Mouse (Mus musculus) G1E-ER4 (cell line): ENCODE measurements around the gene 6030468B19Rik. TPM values are rescaled to one million over a fixed set of nuclear protein-coding genes. Genes with fewer than 3 reads are reported as not detected.
A peak's percentile ranks its signal among the peaks of the same experiment; 100 is the strongest.

Experiments
- GATA1 ChIP-seq: IDR thresholded peaks from one replicate; pipeline ENCODE4 v1.8.0; 2012; ENCODE audit warnings: low read length, inconsistent platforms
- polyA plus RNA-seq: library from polyadenylated mRNA; stranded (reverse); fragments of >175 nt; gene quantifications from 2 replicates; pipeline ENCODE4 v1.2.3, GENCODE M21; 2012

The 6030468B19Rik gene
- polyA plus RNA-seq, 1 experiment: 31.1 TPM

DNA sequence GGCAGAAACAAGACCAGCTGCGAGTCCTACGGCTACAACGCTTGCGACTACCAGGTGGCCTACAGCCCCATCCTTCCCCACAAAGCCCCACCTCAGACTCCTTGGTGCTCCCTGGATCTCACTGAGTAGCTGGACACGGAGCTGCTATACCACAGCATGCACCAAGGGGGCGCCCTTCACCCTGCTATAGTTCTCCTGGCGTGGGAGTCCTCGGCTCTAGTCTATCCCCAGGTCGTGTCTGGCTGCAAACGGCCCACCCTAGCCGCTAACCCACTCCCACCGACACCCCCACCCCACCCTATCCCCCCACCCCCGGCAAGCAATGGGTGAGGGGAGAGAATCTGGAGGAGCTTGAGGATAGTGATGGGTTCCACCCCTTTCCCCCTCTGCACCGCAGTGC, 7.2 kb upstream of the 6030468B19Rik start:
- no peak for TF ChIP-seq GATA1

- TF ChIP-seq GATA1: no peak
These were observed 6.6 kb upstream of the 6030468B19Rik start for GRCm38 (mm10) chr11:117790703-117791440.

GRCm38 (mm10) chr11:117791441-117791761, 6.1 kb upstream of the 6030468B19Rik start:
- no peak for TF ChIP-seq GATA1

DNA sequence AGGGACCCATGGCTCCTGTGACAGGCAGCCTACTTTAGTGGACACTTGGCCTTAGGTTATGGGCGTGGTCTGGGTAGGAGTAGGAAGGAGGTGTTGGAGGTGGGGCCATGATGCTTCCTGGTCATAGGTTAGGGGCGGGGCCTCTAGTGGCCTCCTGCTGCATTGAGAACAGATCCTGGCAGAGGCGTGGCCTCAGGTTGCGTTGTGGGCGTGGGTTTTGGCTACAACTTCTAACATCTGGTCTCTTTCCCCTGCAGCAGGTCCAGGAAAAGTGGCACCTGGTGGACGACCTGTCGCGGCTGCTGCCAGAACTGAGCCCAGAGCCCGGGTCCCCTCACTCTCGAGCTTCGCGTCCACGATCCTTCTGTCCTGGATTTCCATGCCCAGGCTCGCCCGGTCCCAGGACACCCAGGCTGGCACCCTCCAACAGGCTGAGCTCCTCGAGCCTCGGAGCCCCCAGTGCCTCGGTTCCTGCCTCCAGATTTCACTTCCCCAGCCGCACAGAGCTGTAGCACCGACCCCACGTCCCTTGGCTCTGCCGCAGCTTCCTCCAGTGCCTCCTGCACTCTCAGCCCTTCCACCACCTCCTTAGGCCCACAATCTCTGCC, 5.1 kb upstream of the 6030468B19Rik start:
- TF ChIP-seq GATA1: no peak

DNA sequence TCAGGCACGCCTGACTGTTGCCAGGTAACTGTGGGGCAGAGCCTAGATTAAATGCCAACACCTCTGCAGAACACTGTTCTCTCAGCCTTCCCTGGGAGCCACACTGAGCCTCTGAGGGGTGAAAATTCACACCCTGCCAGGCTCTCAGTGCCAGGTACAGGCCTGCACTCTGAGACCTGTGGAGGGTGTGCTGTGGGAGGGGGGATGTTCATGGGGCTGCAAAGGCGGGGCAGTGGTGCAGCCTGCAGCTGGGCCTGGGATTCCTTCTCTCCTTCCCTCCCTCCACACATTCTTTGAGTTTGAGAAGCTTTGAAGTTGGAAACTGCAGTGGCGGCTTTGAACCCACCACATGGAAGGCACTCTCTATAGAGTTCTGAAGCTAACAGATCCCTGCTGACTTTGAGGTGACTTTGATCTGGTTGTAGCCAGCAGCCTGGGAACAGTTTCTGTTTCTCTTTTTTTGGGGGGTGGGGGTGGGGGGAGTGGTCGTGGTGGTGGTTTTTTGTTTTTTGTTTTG, 3.4 kb upstream of the 6030468B19Rik start:
- no peak for TF ChIP-seq GATA1

GRCm38 (mm10) chr11:117796954-117797353, 506 bp upstream of the 6030468B19Rik start:
- no peak for TF ChIP-seq GATA1

GRCm38 (mm10) chr11:117798160-117798541, 691 bp downstream of the 6030468B19Rik start:
- peak; percentile 50 for TF ChIP-seq GATA1

- TF ChIP-seq GATA1: no peak
These were observed 1.7 kb downstream of the 6030468B19Rik start for GRCm38 (mm10) chr11:117799174-117799573.

- no peak for TF ChIP-seq GATA1
These were observed 2.6 kb downstream of the 6030468B19Rik start for GRCm38 (mm10) chr11:117800038-117800437.

DNA sequence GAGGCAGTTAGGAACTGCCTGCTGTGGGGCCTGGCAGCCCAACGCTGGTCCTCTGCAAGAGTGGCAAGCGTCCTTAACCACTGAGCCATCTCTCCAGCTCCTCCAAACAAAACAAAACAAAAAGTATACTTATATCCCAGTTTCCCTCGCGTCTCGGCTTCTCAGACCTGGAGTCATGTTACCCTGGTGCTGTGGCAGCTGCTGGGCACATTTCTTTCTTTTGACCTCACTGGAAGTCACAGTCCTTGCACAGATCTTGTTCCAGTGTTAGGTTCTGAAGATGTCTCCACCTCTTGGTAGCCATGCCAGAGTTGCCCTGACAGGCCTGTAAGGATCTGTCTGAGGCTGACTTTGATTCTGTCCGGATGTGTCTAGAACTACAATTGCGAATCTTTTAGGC, 4.2 kb downstream of the 6030468B19Rik start:
- TF ChIP-seq GATA1: no peak

- TF ChIP-seq GATA1: no peak
These were observed 5.8 kb downstream of the 6030468B19Rik start for GRCm38 (mm10) chr11:117803166-117803688.

DNA sequence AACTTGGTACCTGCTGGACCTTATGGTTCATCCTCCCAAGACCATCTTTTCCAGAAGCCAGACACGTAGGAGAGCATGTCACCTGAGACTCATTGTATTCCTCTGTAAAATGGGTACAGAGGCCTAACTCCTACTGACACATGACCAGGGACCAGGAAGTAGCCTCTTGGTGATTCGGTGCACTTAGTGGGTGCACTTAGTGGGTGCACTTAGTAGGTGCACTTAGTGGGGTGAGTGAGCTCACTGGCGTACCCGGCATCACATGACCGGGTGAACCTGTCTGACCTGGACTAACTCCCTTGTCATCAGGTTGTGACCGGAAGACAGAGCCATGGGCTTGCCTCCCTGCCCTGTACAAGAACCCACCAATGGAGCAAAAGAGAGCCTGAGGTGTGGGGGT, 9.3 kb downstream of the 6030468B19Rik start:
- no peak for TF ChIP-seq GATA1

GRCm38 (mm10) chr11:117809407-117810311, 12.2 kb downstream of the 6030468B19Rik start, which contains the start of the genes Gm20708 and Syngr2:
Gene Gm20708 (plus strand): TSS chr11:117809668.
Gene Syngr2 (plus strand): TSS chr11:117809668.
- TF ChIP-seq GATA1: no peak

GRCm38 (mm10) chr11:117810401-117811046, 13.1 kb downstream of the 6030468B19Rik start:
- TF ChIP-seq GATA1: no peak

DNA sequence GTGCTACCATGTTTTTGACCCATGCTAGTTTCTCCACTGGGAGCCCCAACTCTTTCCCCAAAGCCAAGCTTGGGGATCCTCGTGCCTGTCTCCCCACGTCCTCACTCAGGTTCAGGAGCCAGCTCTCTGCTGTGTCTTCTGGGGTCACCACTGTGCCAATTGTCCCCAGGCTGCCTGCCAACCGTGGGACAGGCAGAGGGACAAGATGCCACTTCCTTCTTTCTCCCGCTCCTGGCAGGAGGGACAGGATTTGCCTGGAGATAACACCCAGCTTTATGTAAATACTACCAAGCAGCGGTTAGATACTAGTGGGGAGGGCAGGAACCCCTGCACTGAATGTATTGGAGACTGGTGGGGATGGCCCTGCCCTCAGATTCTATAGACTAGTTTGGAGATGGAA, 16.4 kb downstream of the 6030468B19Rik start:
- no peak for TF ChIP-seq GATA1
